Mouse (Mus musculus) myocyte (in vitro differentiated cells): ENCODE measurements at regions not wholly inside any gene's neighbourhood (a gene's known extent, or its start where the extent isn't known, plus 50 kb on each side); places are given as distances from the start of the nearest gene placed in this dataset.

Experiments
- H3K27me3 ChIP-seq: one replicate; pipeline ENCODE4 v1.6.1; 2011; ENCODE audit not compliant: control insufficient read depth, insufficient read depth, insufficient read length
- H3K36me3 ChIP-seq: one replicate; pipeline ENCODE4 v1.6.1; 2011; ENCODE audit not compliant: control insufficient read depth, insufficient read depth
- H3K4me2 ChIP-seq: one replicate; pipeline ENCODE4 v1.6.1; 2011; ENCODE audit warnings: low read depth, control low read depth
- H3K4me3 ChIP-seq: one replicate; pipeline ENCODE4 v1.5.1; 2011; ENCODE audit warnings: mild to moderate bottlenecking, control low read depth, moderate library complexity
- H3K79me2 ChIP-seq: one replicate; pipeline ENCODE4 v1.6.1; 2011; ENCODE audit not compliant: control insufficient read depth, insufficient read depth
- H3ac ChIP-seq: one replicate; pipeline ENCODE4 v1.6.1; 2011; ENCODE audit not compliant: control insufficient read depth, insufficient read length
- CEBPB ChIP-seq: IDR thresholded peaks from 2 replicates; pipeline ENCODE4 v1.6.1; 2011; ENCODE audit warnings: mild to moderate bottlenecking, moderate library complexity; ENCODE audit not compliant: poor library complexity, insufficient read depth, severe bottlenecking
- E2F4 ChIP-seq: IDR thresholded peaks from one replicate; pipeline ENCODE4 v1.6.1; 2011; ENCODE audit warnings: mild to moderate bottlenecking, control low read depth, moderate library complexity; ENCODE audit not compliant: insufficient read depth
- MAX ChIP-seq: IDR thresholded peaks from one replicate; pipeline ENCODE4 v1.6.1; 2011; ENCODE audit warnings: low read depth, mild to moderate bottlenecking, control low read depth
- MYOD1 ChIP-seq, 3 experiments: IDR thresholded peaks; one replicate each; pipeline ENCODE4 v1.6.1; 2011; ENCODE audit warnings: control low read depth in 2 of 3, low read depth in 2 of 3, mild to moderate bottlenecking in 2 of 3, moderate library complexity in 1 of 3; ENCODE audit not compliant: insufficient read length in 2 of 3, control insufficient read depth in 1 of 3
- MYOG ChIP-seq, 3 experiments: IDR thresholded peaks; one replicate each; pipeline ENCODE4 v1.6.1; 2011; ENCODE audit warnings: control low read depth in 2 of 3, low read depth in 2 of 3, mild to moderate bottlenecking in 2 of 3; ENCODE audit not compliant: insufficient read length in 2 of 3, control insufficient read depth in 1 of 3, insufficient read depth in 1 of 3
- POLR2A ChIP-seq: IDR thresholded peaks from one replicate; pipeline ENCODE4 v1.6.1; 2011; ENCODE audit warnings: low read depth, mild to moderate bottlenecking, control low read depth, moderate library complexity; ENCODE audit not compliant: insufficient read length
- POLR2AphosphoS2 ChIP-seq: IDR thresholded peaks from one replicate; pipeline ENCODE4 v1.6.1; 2011; ENCODE audit warnings: low read depth, control low read depth; ENCODE audit not compliant: insufficient read length
- REST ChIP-seq: IDR thresholded peaks from one replicate; pipeline ENCODE4 v1.6.1; 2011; ENCODE audit warnings: mild to moderate bottlenecking, control low read depth, moderate library complexity; ENCODE audit not compliant: insufficient read depth, insufficient read length
- SRF ChIP-seq: IDR thresholded peaks from one replicate; pipeline ENCODE4 v1.6.1; 2011; ENCODE audit warnings: low read depth; ENCODE audit not compliant: control insufficient read depth, insufficient read length
- TCF12 ChIP-seq: IDR thresholded peaks from one replicate; pipeline ENCODE4 v1.6.1; 2011; ENCODE audit warnings: mild to moderate bottlenecking, control low read depth; ENCODE audit not compliant: poor library complexity, insufficient read depth, severe bottlenecking
- TCF3 ChIP-seq: IDR thresholded peaks from one replicate; pipeline ENCODE4 v1.6.1; 2011; ENCODE audit warnings: low read depth, control low read depth; ENCODE audit not compliant: insufficient read length
- USF1 ChIP-seq: IDR thresholded peaks from one replicate; pipeline ENCODE4 v1.6.1; 2011; ENCODE audit warnings: low read depth, mild to moderate bottlenecking, control low read depth, moderate library complexity

GRCm38 (mm10) chr10:126513185-126513584 is 388.0 kb downstream of the Atp23 start:
- Histone ChIP-seq H3K27me3 (no peaks in the 10 kb centered on the region), H3K4me2 (no peak overlapping the region), H3K4me3 (no peak overlapping the region), H3ac (no peak overlapping the region), H3K36me3 (no peaks in the 10 kb centered on the region), H3K79me2 (no peaks in the 10 kb centered on the region)
- TF ChIP-seq MYOD1 (IDR thresholded peaks at IDR 0.05; ENCODE audit: control insufficient read depth in 1 of 3, insufficient read length in 2 of 3, low read depth in 2 of 3) (no peak), CEBPB (no peak), TCF3 (no peak), SRF (no peak), REST (no peak), E2F4 (no peak), USF1 (no peak)

DNA sequence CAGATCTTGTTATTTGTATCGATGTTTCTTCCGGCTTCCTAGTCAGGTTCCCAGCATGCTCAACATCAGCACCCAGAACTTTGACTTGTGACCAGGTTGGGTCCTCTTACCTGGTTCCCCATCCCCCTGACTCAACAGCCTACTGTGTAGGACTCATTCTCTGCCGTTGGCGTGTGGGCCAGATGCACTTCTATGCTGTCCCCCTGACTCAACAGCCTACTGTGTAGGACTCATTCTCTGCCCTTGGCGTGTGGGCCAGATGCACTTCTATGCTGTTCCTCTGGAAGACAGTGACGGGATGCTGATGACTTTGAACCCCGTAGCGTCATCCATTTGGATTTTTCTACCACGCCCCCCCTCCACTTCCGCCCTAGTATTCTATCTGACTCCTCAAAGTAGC is 389.6 kb downstream of the Atp23 start:
- H3K79me2 ChIP-seq, result no peaks in the 10 kb centered on the region
- no peak overlapping the region for H3ac ChIP-seq
- H3K27me3 ChIP-seq, result no peaks in the 10 kb centered on the region
- no peaks in the 10 kb centered on the region for H3K36me3 ChIP-seq
- H3K4me3 ChIP-seq, result no peak overlapping the region
- TF ChIP-seq TCF3, result no peak
- no peak for TF ChIP-seq TCF12
- no peak for TF ChIP-seq MAX
- no peak for TF ChIP-seq MYOG (IDR thresholded peaks at IDR 0.05; ENCODE audit: control insufficient read depth in 1 of 3, insufficient read depth in 1 of 3, insufficient read length in 2 of 3, low read depth in 2 of 3)
- no peak for TF ChIP-seq POLR2AphosphoS2
- TF ChIP-seq POLR2A, result no peak
- TF ChIP-seq MYOD1 (IDR thresholded peaks at IDR 0.05; ENCODE audit: control insufficient read depth in 1 of 3, insufficient read length in 2 of 3, low read depth in 2 of 3), result no peak
- no peak for TF ChIP-seq SRF
- TF ChIP-seq CEBPB, result no peak
- no peak for TF ChIP-seq E2F4
- no peak for TF ChIP-seq USF1
- no peak for TF ChIP-seq REST
- no peak overlapping the region for H3K4me2 ChIP-seq

- no peaks in the 10 kb centered on the region for H3K36me3 ChIP-seq
- no peak overlapping the region for H3ac ChIP-seq
- H3K27me3 ChIP-seq, result no peaks in the 10 kb centered on the region
- TF ChIP-seq TCF12, result no peak
- no peak for TF ChIP-seq REST
- no peak for TF ChIP-seq MAX
- TF ChIP-seq POLR2A, result no peak
- TF ChIP-seq E2F4, result no peak
- TF ChIP-seq SRF, result no peak
- no peak for TF ChIP-seq MYOD1 (IDR thresholded peaks at IDR 0.05; ENCODE audit: control insufficient read depth in 1 of 3, insufficient read length in 2 of 3, low read depth in 2 of 3)
- TF ChIP-seq CEBPB, result no peak
- no peak for TF ChIP-seq USF1
- TF ChIP-seq MYOG (IDR thresholded peaks at IDR 0.05; ENCODE audit: control insufficient read depth in 1 of 3, insufficient read depth in 1 of 3, insufficient read length in 2 of 3, low read depth in 2 of 3), result no peak
- no peak for TF ChIP-seq POLR2AphosphoS2
- H3K79me2 ChIP-seq, result no peaks in the 10 kb centered on the region
- H3K4me2 ChIP-seq, result no peak overlapping the region
- no peak overlapping the region for H3K4me3 ChIP-seq
These were observed 395.2 kb downstream of the Atp23 start for GRCm38 (mm10) chr10:126505988-126506387.

- H3K79me2 ChIP-seq, result no peaks in the 10 kb centered on the region
- H3K27me3 ChIP-seq, result no peaks in the 10 kb centered on the region
- TF ChIP-seq POLR2A (no peak), TCF12 (no peak), MAX (no peak), SRF (no peak), MYOG (IDR thresholded peaks at IDR 0.05; ENCODE audit: control insufficient read depth in 1 of 3, insufficient read depth in 1 of 3, insufficient read length in 2 of 3, low read depth in 2 of 3) (no peak), MYOD1 (IDR thresholded peaks at IDR 0.05; ENCODE audit: control insufficient read depth in 1 of 3, insufficient read length in 2 of 3, low read depth in 2 of 3) (no peak), USF1 (no peak), REST (no peak), E2F4 (no peak), TCF3 (no peak), CEBPB (no peak), POLR2AphosphoS2 (no peak)
- no peak overlapping the region for H3ac ChIP-seq
- H3K36me3 ChIP-seq, result no peaks in the 10 kb centered on the region
- no peak overlapping the region for H3K4me2 ChIP-seq
- no peak overlapping the region for H3K4me3 ChIP-seq
These were observed 399.0 kb downstream of the Atp23 start for GRCm38 (mm10) chr10:126502013-126502688.
